Mouse (Mus musculus) small intestine, adult 2 months (tissue): ENCODE measurements around the gene Ints11.

Experiments used
- CTCF ChIP-seq: fragments of 200-500 bp; IDR thresholded peaks from 2 replicates; pipeline ENCODE4 v1.5.1; 2012; ENCODE audit warnings: low read depth, mild to moderate bottlenecking, control low read depth, inconsistent platforms, low read length, moderate library complexity, mixed read lengths; ENCODE audit not compliant: insufficient replicate concordance, insufficient read length; ENCODE audit errors: extremely low read depth
- POLR2A ChIP-seq: fragments of 200-500 bp; IDR thresholded peaks from 2 replicates; pipeline ENCODE4 v1.6.1; 2012; ENCODE audit warnings: low read depth, mild to moderate bottlenecking, control low read depth, inconsistent platforms, low read length, moderate library complexity

DNA sequence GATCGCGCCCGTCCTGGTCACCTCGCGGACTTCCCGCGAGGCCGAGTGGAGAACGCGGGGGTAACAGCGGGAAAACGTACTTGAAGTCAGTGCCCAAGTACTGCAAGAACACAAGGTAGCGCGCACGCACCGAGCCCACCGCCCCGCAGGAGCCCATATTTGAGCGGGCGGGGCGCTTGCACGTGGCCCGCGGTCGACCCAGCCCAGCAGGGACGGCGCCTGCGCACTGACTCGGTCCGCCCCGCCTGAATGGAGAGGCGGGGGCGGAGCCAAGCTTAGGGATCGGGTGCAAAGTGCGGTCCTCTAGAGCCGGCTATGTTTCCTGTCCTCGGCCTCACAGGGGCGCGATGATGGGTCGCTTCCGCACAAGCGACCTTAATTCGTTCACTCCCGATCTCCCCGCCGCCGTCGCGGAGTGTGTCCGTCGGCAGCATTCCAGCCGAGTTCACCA lies 22.2 kb downstream of the Ints11 start, which contains the start of the genes Pusl1 and Acap3:
- TF ChIP-seq CTCF (no peak), POLR2A (no peak; the same call in 1 of the 2 replicates)
